Comparison of ENCODE assay signal across 16 mouse cellular contexts in genomic region chr2:172340936-172341335, GRCm38 (mm10). TPM values are rescaled to one million over a fixed set of nuclear protein-coding genes. Genes with fewer than 3 reads are reported as not detected.
"Had no signal": no experiment of that assay in that cellular context is flagged by ENCODE, and none has a peak within 500 bp of the region (broad histone marks: within the 10 kb centered on the region; RNA-seq: fewer than 3 reads in every experiment).

No protein-coding gene starts in this region.

- H3K9ac ChIP-seq: lung, embryonic 14.5 days; midbrain, embryonic 12.5 days; neural tube, embryonic 12.5 days; stomach, embryonic 15.5 days had no signal

- H3K4me3 ChIP-seq: midbrain, embryonic 10.5 days; midbrain, embryonic 12.5 days; neural tube, embryonic 12.5 days; stomach, embryonic 15.5 days had no signal

- DNase-seq: lung, adult 18-20 months; lung, embryonic 14.5 days; lung, postnatal 10 days; lung, postnatal 4 days; midbrain, embryonic 14.5 days; right cerebral cortex, postnatal 14 days; thymus, adult 2 months; thymus, postnatal 25 days; thymus, postnatal 4 days had no signal

- H3K36me3 ChIP-seq: midbrain, embryonic 10.5 days; midbrain, embryonic 12.5 days; neural tube, embryonic 12.5 days; stomach, embryonic 15.5 days had no signal

- H3K4me1 ChIP-seq: stomach, embryonic 15.5 days had no signal

- ATAC-seq: midbrain, embryonic 16.5 days had no signal

- H3K27ac ChIP-seq: midbrain, embryonic 10.5 days; midbrain, embryonic 12.5 days; neural tube, embryonic 12.5 days; stomach, embryonic 15.5 days; stomach, postnatal 0 days had no signal

- H3K4me2 ChIP-seq: lung, embryonic 14.5 days; midbrain, embryonic 12.5 days; neural tube, embryonic 12.5 days; stomach, embryonic 15.5 days had no signal

- H3K9me3 ChIP-seq: midbrain, embryonic 10.5 days; midbrain, embryonic 12.5 days; neural tube, embryonic 12.5 days had no signal

- H3K27me3 ChIP-seq: midbrain, embryonic 12.5 days; neural tube, embryonic 12.5 days; stomach, embryonic 15.5 days had no signal

RNA-seq across cellular contexts. Expression of gene Cass4, which starts 52.7 kb away (rescaled TPM):
- total RNA-seq: megakaryocyte-erythroid progenitor cell, adult 5-6 weeks had no signal
